Mouse (Mus musculus) neural tube, embryonic 11.5 days (tissue): ENCODE measurements around the gene Nptx1. TPM values are rescaled to one million over a fixed set of nuclear protein-coding genes. Genes with fewer than 3 reads are reported as not detected.
A peak's percentile ranks its signal among the peaks of the same experiment; 100 is the strongest.

ENCODE experiments used
- ATAC-seq: fragments of 200-750 bp; cut with Nextera tagmentation; 2 replicates; pipeline ENCODE4 v1.8.0; 2017; ENCODE audit warnings: moderate number of reproducible peaks, mild to moderate bottlenecking, moderate TSS enrichment, moderate library complexity; ENCODE audit not compliant: insufficient read depth, low FRiP score, low TSS enrichment
- DNase-seq: peaks from one replicate; pipeline ENCODE4 v3.0.0-alpha.2; 2015; ENCODE audit warnings: low spot score
- H3K27ac ChIP-seq: fragments of 300-500 bp; sonication (generic); 2 replicates; pipeline ENCODE4 v1.5.1; 2014; ENCODE audit warnings: low read depth, mild to moderate bottlenecking, low read length
- H3K27me3 ChIP-seq: fragments of 300-500 bp; sonication (generic); 2 replicates; pipeline ENCODE4 v1.6.1; 2014; ENCODE audit warnings: mild to moderate bottlenecking, low read length, mixed read lengths; ENCODE audit not compliant: control insufficient read depth, insufficient read depth
- H3K36me3 ChIP-seq: fragments of 300-500 bp; sonication (generic); 2 replicates; pipeline ENCODE4 v1.6.1; 2014; ENCODE audit warnings: mild to moderate bottlenecking, low read length, moderate library complexity, mixed read lengths; ENCODE audit not compliant: control insufficient read depth, insufficient read depth
- H3K4me1 ChIP-seq: fragments of 300-500 bp; sonication (generic); 2 replicates; pipeline ENCODE4 v1.6.1; 2014; ENCODE audit warnings: low read length, mixed read lengths; ENCODE audit not compliant: control insufficient read depth, insufficient read depth
- H3K4me2 ChIP-seq: fragments of 300-500 bp; sonication (generic); 2 replicates; pipeline ENCODE4 v1.6.1; 2014; ENCODE audit warnings: low read depth, mild to moderate bottlenecking, moderate library complexity
- H3K4me3 ChIP-seq: fragments of 300-500 bp; sonication (generic); 2 replicates; pipeline ENCODE4 v1.5.1; 2014; ENCODE audit warnings: low read depth, low read length
- H3K9ac ChIP-seq: fragments of 300-500 bp; sonication (generic); 2 replicates; pipeline ENCODE4 v1.6.1; 2014; ENCODE audit warnings: mild to moderate bottlenecking, low read length
- H3K9me3 ChIP-seq: fragments of 300-500 bp; sonication (generic); 2 replicates; pipeline ENCODE4 v1.6.1; 2016; ENCODE audit warnings: low read length; ENCODE audit not compliant: control insufficient read depth
- WGBS: fragments of 180-500 bp; shearing (Covaris S2); extraction: QIAGEN DNeasy Blood & Tissue Kit; methylation state at CpG from one replicate; pipeline ENCODE4 v1.1.7; 2014; 5-methylcytosine and 5-hydroxymethylcytosine counted together
- polyA plus RNA-seq: library from polyadenylated mRNA; unstranded; fragments of >200 nt; fragmentation: Nextera tagmentation; extraction: Ambion mirVana; gene quantifications from 2 replicates; pipeline ENCODE4 v1.2.1, GENCODE M21; 2014

The Nptx1 gene
- polyA plus RNA-seq, 1 experiment from 2014 or later: 8.3 TPM

GRCm38 (mm10) chr11:119522779-119523178, 24.8 kb downstream of the Nptx1 start:
- H3K4me2 ChIP-seq: no peak overlapping the region
- DNase-seq (no peak), ATAC-seq (no peak)
- H3K4me3 ChIP-seq: no peak overlapping the region
- no peaks in the 10 kb centered on the region for H3K36me3 ChIP-seq
- no peak overlapping the region for H3K9ac ChIP-seq
- no peaks in the 10 kb centered on the region for H3K4me1 ChIP-seq
- H3K27me3 ChIP-seq: no peaks in the 10 kb centered on the region
- no peaks in the 10 kb centered on the region for H3K9me3 ChIP-seq
- WGBS: 89% methylated on average over 8 of the region's 8 CpGs
- no peak overlapping the region for H3K27ac ChIP-seq

- Histone ChIP-seq H3K4me1 (no peaks in the 10 kb centered on the region), H3K36me3 (no peaks in the 10 kb centered on the region), H3K27me3 (no peaks in the 10 kb centered on the region), H3K9ac (no peak overlapping the region), H3K27ac (no peak overlapping the region), H3K4me2 (no peak overlapping the region), H3K4me3 (no peak overlapping the region), H3K9me3 (no peaks in the 10 kb centered on the region)
- 86% methylated on average over 6 of the region's 6 CpGs for whole genome bisulfite sequencing
- DNase-seq: no peak
- ATAC-seq: no peak
Observed at GRCm38 (mm10) chr11:119521920-119522710, 25.4 kb downstream of the Nptx1 start.

- Histone ChIP-seq H3K36me3 (no peaks in the 10 kb centered on the region), H3K9me3 (no peaks in the 10 kb centered on the region), H3K4me3 (no peak overlapping the region), H3K4me1 (no peaks in the 10 kb centered on the region), H3K4me2 (no peak overlapping the region), H3K27ac (no peak overlapping the region), H3K27me3 (0 out of 2 replicates have a peak, but pooled peaks cover 1% of the 10 kb centered on the region), H3K9ac (no peak overlapping the region)
- ATAC-seq: no peak
- DNase-seq: no peak
Observed at GRCm38 (mm10) chr11:119520713-119521063, 26.9 kb downstream of the Nptx1 start.

GRCm38 (mm10) chr11:119520005-119520712, 27.4 kb downstream of the Nptx1 start:
- H3K4me1 ChIP-seq: 0 out of 2 replicates have a peak, but pooled peaks cover 4% of the 10 kb centered on the region
- H3K9me3 ChIP-seq: no peaks in the 10 kb centered on the region
- H3K27me3 ChIP-seq: 0 out of 2 replicates have a peak, but pooled peaks cover 3% of the 10 kb centered on the region
- WGBS: 69% methylated on average over 5 of the region's 5 CpGs
- no peak overlapping the region for H3K4me3 ChIP-seq
- H3K36me3 ChIP-seq: no peaks in the 10 kb centered on the region
- DNase-seq (no peak), ATAC-seq (no peak)
- H3K27ac ChIP-seq: no peak overlapping the region
- H3K4me2 ChIP-seq: no peak overlapping the region
- no peak overlapping the region for H3K9ac ChIP-seq

- 0 out of 2 replicates have a peak, but pooled peaks cover 3% of the 10 kb centered on the region for H3K27me3 ChIP-seq
- H3K4me1 ChIP-seq: 0 out of 2 replicates have a peak, but pooled peaks cover 4% of the 10 kb centered on the region
- no peak overlapping the region for H3K4me3 ChIP-seq
- H3K4me2 ChIP-seq: no peak overlapping the region
- H3K9ac ChIP-seq: no peak overlapping the region
- DNase-seq (no peak), ATAC-seq (no peak)
- WGBS: 83% methylated on average over 1 of the region's 1 CpGs
- H3K27ac ChIP-seq: no peak overlapping the region
- no peaks in the 10 kb centered on the region for H3K9me3 ChIP-seq
- H3K36me3 ChIP-seq: no peaks in the 10 kb centered on the region
Observed at GRCm38 (mm10) chr11:119519387-119519786, 28.2 kb downstream of the Nptx1 start.

- H3K27me3 ChIP-seq: 0 out of 2 replicates have a peak, but pooled peaks cover 3% of the 10 kb centered on the region
- H3K4me3 ChIP-seq: no peak overlapping the region
- H3K9ac ChIP-seq: no peak overlapping the region
- H3K9me3 ChIP-seq: no peaks in the 10 kb centered on the region
- H3K4me2 ChIP-seq: no peak overlapping the region
- no peaks in the 10 kb centered on the region for H3K36me3 ChIP-seq
- no peak overlapping the region for H3K27ac ChIP-seq
- H3K4me1 ChIP-seq: 0 out of 2 replicates have a peak, but pooled peaks cover 7% of the 10 kb centered on the region
- ATAC-seq (no peak), DNase-seq (no peak)
- WGBS: 68% methylated on average over 12 of the region's 12 CpGs
Observed at GRCm38 (mm10) chr11:119516677-119517361, 30.7 kb downstream of the Nptx1 start.

GRCm38 (mm10) chr11:119515823-119516676, 31.5 kb downstream of the Nptx1 start:
- WGBS: 71% methylated on average over 16 of the region's 16 CpGs
- ATAC-seq: no peak
- H3K4me2 ChIP-seq: no peak overlapping the region
- no peaks in the 10 kb centered on the region for H3K36me3 ChIP-seq
- H3K27ac ChIP-seq: peak overlapping the region; percentile 67; the same call in 1 of the 2 replicates
- H3K9ac ChIP-seq: no peak overlapping the region
- no peak for DNase-seq
- 0 out of 2 replicates have a peak, but pooled peaks cover 9% of the 10 kb centered on the region for H3K4me1 ChIP-seq
- H3K27me3 ChIP-seq: 0 out of 2 replicates have a peak, but pooled peaks cover 3% of the 10 kb centered on the region
- H3K4me3 ChIP-seq: no peak overlapping the region
- no peaks in the 10 kb centered on the region for H3K9me3 ChIP-seq
